Mouse (Mus musculus): ENCODE measurements around the gene Prlr.
A peak's percentile ranks its signal among the peaks of the same experiment; 100 is the strongest.

Gene Prlr

GRCm38 (mm10) chr15:10236812-10237211 lies 59.8 kb downstream of the Prlr start:
- DNase-seq, result no peak

DNA sequence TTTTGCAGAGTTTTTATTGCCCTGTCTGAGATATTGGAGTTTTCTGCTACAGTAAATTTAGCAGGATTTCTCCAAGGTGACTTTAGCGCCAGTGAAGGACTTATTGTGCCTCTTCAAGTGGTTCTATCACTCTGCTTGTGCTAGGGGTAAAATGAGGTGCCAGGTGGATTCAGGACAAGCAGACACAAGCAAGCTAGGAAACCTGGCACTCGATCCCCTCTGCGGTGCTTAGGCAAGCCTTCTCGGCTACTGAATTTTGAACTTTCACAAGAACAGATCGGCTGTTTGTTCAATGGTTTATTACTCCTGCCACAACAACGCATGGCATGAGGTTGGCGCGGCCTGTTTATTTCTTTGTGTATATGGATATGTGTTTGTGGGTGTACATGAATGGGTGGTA lies 61.4 kb downstream of the Prlr start:
- no peak for DNase-seq

GRCm38 (mm10) chr15:10240228-10240795 lies 63.3 kb downstream of the Prlr start:
- no peak for DNase-seq

DNA sequence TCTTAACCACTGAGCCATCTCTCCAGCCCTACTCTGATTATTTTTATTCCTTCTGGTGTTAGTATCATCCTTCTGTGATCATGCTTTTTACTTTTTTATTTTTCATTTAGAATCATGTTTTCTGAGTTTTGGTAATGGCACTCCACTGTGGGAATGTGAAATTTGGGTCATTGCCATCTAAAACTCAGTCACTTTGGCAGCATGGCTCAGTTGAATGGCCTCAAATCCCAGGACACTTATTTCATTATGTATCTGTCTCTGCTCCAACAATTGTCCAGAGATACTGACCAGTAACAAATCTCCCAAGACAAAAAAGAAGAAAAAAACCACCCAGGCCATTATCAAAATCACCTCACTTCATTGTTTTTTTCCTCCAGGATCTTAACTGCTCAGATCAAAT lies 65.2 kb downstream of the Prlr start:
- DNase-seq, result no peak

- DNase-seq, result no peak
These were observed 72.2 kb downstream of the Prlr start for GRCm38 (mm10) chr15:10249285-10249684.

GRCm38 (mm10) chr15:10250784-10251183 lies 73.7 kb downstream of the Prlr start:
- no peak for DNase-seq

DNA sequence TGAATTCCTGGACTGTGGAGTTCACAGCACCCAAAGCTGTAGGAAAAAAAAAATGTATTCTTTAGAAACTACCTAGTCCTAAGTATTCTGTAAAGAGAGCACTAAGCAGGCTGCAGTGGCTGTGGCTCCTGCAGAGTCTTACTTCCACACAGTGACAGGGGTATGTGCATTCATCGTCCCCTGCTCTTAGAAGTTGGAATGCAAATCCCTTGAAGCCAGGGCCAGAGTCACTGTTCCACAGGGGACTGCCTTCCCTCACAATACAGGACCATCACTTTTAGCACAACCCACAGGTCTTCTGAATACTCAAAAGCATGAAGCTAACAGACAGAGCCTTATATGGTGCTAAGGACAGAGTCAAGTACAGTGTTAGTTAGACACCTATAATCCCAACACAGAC lies 75.5 kb downstream of the Prlr start:
- no peak for DNase-seq

- DNase-seq, result no peak
These were observed 85.2 kb downstream of the Prlr start for GRCm38 (mm10) chr15:10262219-10262618.

- no peak for DNase-seq
These were observed 85.6 kb downstream of the Prlr start for GRCm38 (mm10) chr15:10262641-10263040.

- DNase-seq, result no peak
These were observed 86.4 kb downstream of the Prlr start for GRCm38 (mm10) chr15:10263420-10263819.

GRCm38 (mm10) chr15:10264885-10265284 lies 87.8 kb downstream of the Prlr start:
- DNase-seq, result no peak

DNA sequence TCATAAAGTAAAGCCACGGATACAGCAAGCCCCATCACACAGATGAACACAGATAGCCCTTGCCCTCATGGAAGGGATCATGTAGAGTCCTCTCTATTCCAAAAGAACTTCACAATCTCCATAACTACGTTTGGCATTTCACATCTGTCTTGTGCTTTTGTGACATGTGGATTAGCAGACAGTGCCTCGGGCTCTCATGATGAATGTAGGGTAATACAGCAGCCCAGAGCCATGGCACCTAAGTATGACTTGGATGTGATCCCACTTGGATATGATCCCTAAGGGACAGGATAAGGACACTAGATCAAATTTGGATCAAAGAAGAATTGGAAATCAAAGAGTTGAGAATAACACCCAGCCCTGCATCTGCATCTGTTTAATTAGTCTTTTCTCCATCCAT lies 90.2 kb downstream of the Prlr start:
- DNase-seq, result no peak

DNA sequence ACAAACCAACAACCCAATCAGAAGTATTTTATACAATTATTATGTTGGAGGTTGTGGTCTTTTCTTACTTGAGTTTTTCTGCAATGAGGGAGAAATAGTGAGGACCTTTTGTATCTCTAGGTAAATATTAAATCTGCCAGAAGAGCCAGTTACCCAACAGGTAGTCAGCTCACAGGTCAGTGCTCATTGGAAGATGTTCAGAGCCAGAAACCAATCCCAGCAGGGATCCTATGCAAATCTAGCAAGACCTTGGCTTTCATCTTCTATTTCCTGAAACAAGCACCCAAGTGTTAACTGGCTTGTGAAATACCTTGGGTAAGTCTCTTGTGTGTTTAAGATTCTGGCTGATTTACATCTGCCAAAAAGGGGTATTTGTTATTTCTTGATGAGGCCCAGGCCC lies 99.3 kb downstream of the Prlr start:
- no peak for DNase-seq

- no peak for DNase-seq
These were observed 100.4 kb downstream of the Prlr start for GRCm38 (mm10) chr15:10277461-10277860.

GRCm38 (mm10) chr15:10281546-10281945 lies 104.5 kb downstream of the Prlr start:
- no peak for DNase-seq

GRCm38 (mm10) chr15:10283661-10284060 lies 106.6 kb downstream of the Prlr start:
- DNase-seq, result no peak

- DNase-seq, result no peak
These were observed 119.5 kb downstream of the Prlr start for GRCm38 (mm10) chr15:10296570-10296969.

DNA sequence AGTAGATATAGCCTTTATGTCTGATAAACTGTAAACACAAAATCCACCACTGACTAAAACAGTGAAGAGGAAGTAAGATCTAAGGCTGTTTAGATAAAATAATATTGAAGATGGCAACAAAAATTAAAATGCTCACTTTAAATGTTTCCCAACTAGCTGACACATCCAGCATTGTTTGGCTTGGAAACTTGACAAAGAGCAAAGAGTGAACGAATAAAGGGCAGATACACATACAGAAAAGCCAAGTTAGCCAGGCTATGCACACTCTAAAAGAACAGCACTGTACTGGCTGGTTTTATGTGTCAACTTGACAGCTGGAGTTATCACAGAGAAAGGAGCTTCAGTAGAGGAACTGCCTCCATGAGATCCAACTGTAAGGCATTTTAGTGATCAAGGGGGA lies 121.0 kb downstream of the Prlr start:
- no peak for DNase-seq

DNA sequence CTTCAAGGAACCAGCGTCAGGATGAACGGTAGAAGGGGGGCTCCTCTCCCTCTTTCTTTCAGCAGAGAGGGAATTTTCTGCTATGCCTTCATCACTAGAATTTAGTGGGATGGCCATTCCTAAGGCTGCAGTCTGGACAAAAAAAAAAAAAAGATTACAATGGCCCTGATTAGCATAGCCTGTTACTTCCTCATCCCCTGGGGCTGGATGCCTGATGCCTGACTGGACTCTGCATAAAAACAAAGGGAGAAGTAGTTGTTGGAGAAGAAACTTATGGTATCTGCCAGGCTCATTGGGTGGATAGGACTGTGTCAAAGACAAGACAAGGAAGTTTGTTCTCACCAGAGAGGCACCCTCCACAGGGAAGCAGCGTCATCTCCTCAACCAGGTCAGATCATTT lies 122.4 kb downstream of the Prlr start:
- DNase-seq, result no peak

- DNase-seq, result no peak
These were observed 129.4 kb downstream of the Prlr start for GRCm38 (mm10) chr15:10306461-10306860.

DNA sequence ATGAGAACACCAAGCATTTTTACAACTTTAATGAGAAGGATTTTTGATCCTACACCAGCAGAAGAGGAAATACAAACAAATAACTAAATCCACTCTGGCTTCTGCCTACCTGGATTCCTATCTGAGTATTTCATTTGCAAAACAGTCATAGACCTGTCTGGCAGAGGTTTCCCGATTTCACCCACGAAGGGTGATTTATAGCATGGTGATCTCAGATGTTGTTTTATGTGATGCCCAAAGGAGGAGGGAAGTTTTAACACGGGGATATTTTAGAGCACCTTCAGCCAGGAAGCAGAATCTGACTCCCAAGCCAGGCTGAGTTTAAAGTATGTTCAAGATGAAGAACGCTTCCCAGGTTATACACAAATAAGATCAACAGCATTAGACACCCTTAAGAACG lies 134.8 kb downstream of the Prlr start:
- no peak for DNase-seq

DNA sequence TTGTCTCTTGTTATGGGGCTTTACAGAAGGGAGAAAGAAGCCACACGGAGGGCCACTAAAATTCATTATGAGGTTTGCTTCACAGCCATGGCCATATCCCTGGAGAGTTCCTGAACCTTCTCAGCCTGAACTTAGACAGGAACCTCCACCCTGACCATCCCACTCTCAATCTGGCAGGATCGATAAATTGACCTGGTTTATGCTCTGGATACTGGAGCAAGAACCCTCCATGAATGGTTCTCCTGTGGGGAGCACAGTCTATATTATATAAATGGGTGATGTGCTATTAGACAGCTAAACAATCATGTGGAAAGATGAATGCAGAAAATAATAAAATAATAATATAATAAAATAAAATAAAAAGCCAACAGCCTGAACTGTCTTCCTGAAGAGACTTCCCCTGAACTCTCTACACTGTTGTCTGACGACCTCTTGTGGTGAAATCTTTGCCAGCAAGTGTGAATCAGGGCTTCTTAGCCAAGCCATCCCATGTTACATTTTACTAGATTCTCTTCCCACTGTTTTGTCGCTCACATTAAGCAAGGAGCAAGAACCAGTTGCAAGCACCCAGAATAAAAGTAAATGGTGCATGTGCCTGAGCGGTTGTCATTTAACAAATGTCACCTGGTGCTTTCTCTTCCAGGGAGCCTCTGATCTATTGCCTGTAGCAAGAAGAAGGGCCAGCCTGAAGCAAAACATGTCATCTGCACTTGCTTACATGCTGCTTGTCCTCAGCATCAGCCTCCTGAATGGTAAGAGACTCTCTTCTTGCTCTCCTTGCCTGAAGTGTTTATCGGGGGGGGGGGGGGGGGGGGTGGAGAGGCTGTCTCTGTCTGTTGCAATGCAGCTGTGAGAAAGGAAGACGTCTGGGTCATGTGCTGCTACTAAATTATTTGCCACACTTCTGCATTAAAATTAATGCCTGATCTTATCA lies 136.8 kb downstream of the Prlr start:
- DNase-seq, result peak; percentile 61

GRCm38 (mm10) chr15:10325080-10325479 lies 148.0 kb downstream of the Prlr start, which contains the start of gene Gm21973:
TSS of gene Gm21973 (plus strand) at chr15:10325380.
- DNase-seq, result no peak

GRCm38 (mm10) chr15:10330626-10331025 lies 153.6 kb downstream of the Prlr start:
- DNase-seq, result no peak
